Mouse (Mus musculus): ENCODE measurements around the gene Aldh16a1. TPM values are rescaled to one million over a fixed set of nuclear protein-coding genes. Genes with fewer than 3 reads are reported as not detected.
"Not testable (repeated sequence)": the region's sequence is repeated elsewhere in the genome, so short reads cannot be mapped to it uniquely, and the experiment has no call there.

Aldh16a1 gene
- polyA plus RNA-seq, 1 experiment from 2014 or later, result 30.3 TPM

GRCm38 (mm10) chr7:45176356-45176755 is 22.0 kb upstream of the Aldh16a1 start:
- Histone ChIP-seq H3K4me2 (no peak overlapping the region), H3K9me3 (replicated peaks) (0 out of 2 replicates have a peak, but pooled peaks cover 8% of the 10 kb centered on the region), H3K4me1 (replicated peaks) (peaks cover 8% of the 10 kb centered on the region), H3K4me3 (replicated peaks) (no peak overlapping the region), H3K27ac (no peak overlapping the region), H3K9ac (no peak overlapping the region), H3K27me3 (peaks cover 93% of the 10 kb centered on the region), H3K36me3 (no peaks in the 10 kb centered on the region)
- ATAC-seq (ENCODE audit: low read depth), result no peak
- DNase-seq, result no peak
- 3% methylated on average over 28 of the region's 31 CpGs for WGBS (ENCODE audit: insufficient replicate concordance)

- Histone ChIP-seq H3K27ac (no peak overlapping the region), H3K9ac (no peak overlapping the region), H3K4me2 (no peak overlapping the region), H3K36me3 (no peaks in the 10 kb centered on the region), H3K4me1 (replicated peaks) (peaks cover 5% of the 10 kb centered on the region; the same call in 1 of the 2 replicates), H3K4me3 (replicated peaks) (no peak overlapping the region), H3K27me3 (peaks cover 93% of the 10 kb centered on the region), H3K9me3 (replicated peaks) (peaks cover 8% of the 10 kb centered on the region; the same call in 1 of the 2 replicates)
- no peak for DNase-seq
- 3% methylated on average over 23 of the region's 23 CpGs for WGBS (ENCODE audit: insufficient replicate concordance)
- ATAC-seq (ENCODE audit: low read depth), result no peak
Observed at GRCm38 (mm10) chr7:45175929-45176328, 21.5 kb upstream of the Aldh16a1 start.

GRCm38 (mm10) chr7:45175398-45175797 is 21.0 kb upstream of the Aldh16a1 start:
- Histone ChIP-seq H3K9me3 (replicated peaks) (peaks cover 8% of the 10 kb centered on the region; the same call in 1 of the 2 replicates), H3K4me2 (no peak overlapping the region), H3K4me3 (replicated peaks) (no peak overlapping the region), H3K36me3 (no peaks in the 10 kb centered on the region), H3K4me1 (replicated peaks) (peaks cover 5% of the 10 kb centered on the region; the same call in 1 of the 2 replicates), H3K9ac (no peak overlapping the region), H3K27me3 (peaks cover 93% of the 10 kb centered on the region), H3K27ac (no peak overlapping the region)
- WGBS (ENCODE audit: insufficient replicate concordance), result 2% methylated on average over 13 of the region's 13 CpGs
- ATAC-seq (ENCODE audit: low read depth), result no peak
- no peak for DNase-seq

GRCm38 (mm10) chr7:45174567-45175280 is 20.3 kb upstream of the Aldh16a1 start:
- peaks cover 5% of the 10 kb centered on the region; the same call in 1 of the 2 replicates for H3K4me1 ChIP-seq (replicated peaks)
- WGBS (ENCODE audit: insufficient replicate concordance), result 5% methylated on average over 29 of the region's 29 CpGs
- DNase-seq (no peak), ATAC-seq (ENCODE audit: low read depth) (no peak)
- H3K27ac ChIP-seq, result no peak overlapping the region
- no peaks in the 10 kb centered on the region for H3K36me3 ChIP-seq
- peaks cover 93% of the 10 kb centered on the region for H3K27me3 ChIP-seq
- no peak overlapping the region for H3K4me3 ChIP-seq (replicated peaks)
- no peak overlapping the region for H3K4me2 ChIP-seq
- no peak overlapping the region; the same call in 1 of the 2 replicates for H3K9ac ChIP-seq
- peaks cover 14% of the 10 kb centered on the region for H3K9me3 ChIP-seq (replicated peaks)

GRCm38 (mm10) chr7:45173772-45174171 is 19.4 kb upstream of the Aldh16a1 start:
- peaks cover 23% of the 10 kb centered on the region for H3K9me3 ChIP-seq (replicated peaks)
- not testable (repeated sequence) for ATAC-seq (ENCODE audit: low read depth); H3K4me2 ChIP-seq; H3K36me3 ChIP-seq; H3K4me3 ChIP-seq (replicated peaks); H3K9ac ChIP-seq; H3K27ac ChIP-seq; H3K4me1 ChIP-seq (replicated peaks); DNase-seq
- WGBS (ENCODE audit: insufficient replicate concordance), result 25% methylated on average over 1 of the region's 1 CpGs
- peaks cover 93% of the 10 kb centered on the region for H3K27me3 ChIP-seq

- Histone ChIP-seq H3K36me3 (no peaks in the 10 kb centered on the region), H3K4me3 (replicated peaks) (no peak overlapping the region), H3K27ac (no peak overlapping the region), H3K4me1 (replicated peaks) (peaks cover 5% of the 10 kb centered on the region; the same call in 1 of the 2 replicates), H3K4me2 (no peak overlapping the region), H3K27me3 (peaks cover 93% of the 10 kb centered on the region), H3K9me3 (replicated peaks) (peaks cover 27% of the 10 kb centered on the region), H3K9ac (no peak overlapping the region)
- ATAC-seq (ENCODE audit: low read depth), result no peak
- DNase-seq, result peak; percentile 32
- 48% methylated on average over 7 of the region's 7 CpGs for WGBS (ENCODE audit: insufficient replicate concordance)
Observed at GRCm38 (mm10) chr7:45172974-45173373, 18.6 kb upstream of the Aldh16a1 start.

GRCm38 (mm10) chr7:45169495-45169894 is 15.1 kb upstream of the Aldh16a1 start:
- H3K36me3 ChIP-seq, result no peaks in the 10 kb centered on the region
- no peaks in the 10 kb centered on the region for H3K4me1 ChIP-seq (replicated peaks)
- H3K4me3 ChIP-seq (replicated peaks), result no peak overlapping the region
- WGBS (ENCODE audit: insufficient replicate concordance), result 71% methylated on average over 3 of the region's 3 CpGs
- peaks cover 93% of the 10 kb centered on the region for H3K27me3 ChIP-seq
- H3K27ac ChIP-seq, result no peak overlapping the region
- no peak for ATAC-seq (ENCODE audit: low read depth)
- H3K9me3 ChIP-seq (replicated peaks), result peaks cover 27% of the 10 kb centered on the region
- H3K4me2 ChIP-seq, result no peak overlapping the region
- DNase-seq, result no peak
- H3K9ac ChIP-seq, result no peak overlapping the region

GRCm38 (mm10) chr7:45168656-45169055 is 14.3 kb upstream of the Aldh16a1 start:
- Histone ChIP-seq H3K27me3 (peaks cover 94% of the 10 kb centered on the region), H3K27ac (no peak overlapping the region), H3K36me3 (no peaks in the 10 kb centered on the region), H3K4me1 (replicated peaks) (peaks cover 6% of the 10 kb centered on the region), H3K9me3 (replicated peaks) (peaks cover 27% of the 10 kb centered on the region), H3K4me2 (no peak overlapping the region), H3K9ac (no peak overlapping the region), H3K4me3 (replicated peaks) (no peak overlapping the region)
- 7% methylated on average over 24 of the region's 24 CpGs for WGBS (ENCODE audit: insufficient replicate concordance)
- ATAC-seq (ENCODE audit: low read depth) (no peak), DNase-seq (no peak)

- no peak overlapping the region for H3K4me2 ChIP-seq
- H3K9me3 ChIP-seq (replicated peaks), result peaks cover 25% of the 10 kb centered on the region
- 6% methylated on average over 19 of the region's 19 CpGs for WGBS (ENCODE audit: insufficient replicate concordance)
- H3K27ac ChIP-seq, result no peak overlapping the region
- DNase-seq, result no peak
- H3K27me3 ChIP-seq, result peaks cover 97% of the 10 kb centered on the region
- H3K4me1 ChIP-seq (replicated peaks), result peaks cover 8% of the 10 kb centered on the region
- H3K9ac ChIP-seq, result no peak overlapping the region
- no peak for ATAC-seq (ENCODE audit: low read depth)
- no peaks in the 10 kb centered on the region for H3K36me3 ChIP-seq
- no peak overlapping the region for H3K4me3 ChIP-seq (replicated peaks)
Observed at GRCm38 (mm10) chr7:45167761-45168445, 13.5 kb upstream of the Aldh16a1 start.

GRCm38 (mm10) chr7:45166950-45167401 is 12.6 kb upstream of the Aldh16a1 start:
- Histone ChIP-seq H3K4me3 (replicated peaks) (no peak overlapping the region), H3K36me3 (no peaks in the 10 kb centered on the region), H3K27me3 (peaks cover 97% of the 10 kb centered on the region), H3K27ac (no peak overlapping the region), H3K9ac (no peak overlapping the region), H3K4me1 (replicated peaks) (peaks cover 16% of the 10 kb centered on the region), H3K4me2 (no peak overlapping the region), H3K9me3 (replicated peaks) (peaks cover 19% of the 10 kb centered on the region)
- 16% methylated on average over 10 of the region's 10 CpGs for WGBS (ENCODE audit: insufficient replicate concordance)
- ATAC-seq (ENCODE audit: low read depth) (no peak), DNase-seq (no peak)

- ATAC-seq (ENCODE audit: low read depth) (no peak), DNase-seq (no peak)
- peaks cover 20% of the 10 kb centered on the region for H3K4me1 ChIP-seq (replicated peaks)
- H3K9me3 ChIP-seq (replicated peaks), result peaks cover 19% of the 10 kb centered on the region
- no peak overlapping the region for H3K4me3 ChIP-seq (replicated peaks)
- no peak overlapping the region for H3K9ac ChIP-seq
- peaks cover 85% of the 10 kb centered on the region for H3K27me3 ChIP-seq
- H3K27ac ChIP-seq, result no peak overlapping the region
- H3K4me2 ChIP-seq, result no peak overlapping the region
- peaks cover 2% of the 10 kb centered on the region; the same call in 1 of the 2 replicates for H3K36me3 ChIP-seq
- 40% methylated on average over 11 of the region's 11 CpGs for WGBS (ENCODE audit: insufficient replicate concordance)
Observed at GRCm38 (mm10) chr7:45165701-45166100, 11.3 kb upstream of the Aldh16a1 start.
